Mouse (Mus musculus) neural tube, embryonic 14.5 days (tissue): Measurements from ENCODE around the gene Dnajc11. TPM values are rescaled to one million over a fixed set of nuclear protein-coding genes. Genes with fewer than 3 reads are reported as not detected.

Experiments
- ATAC-seq: fragments of 200-750 bp; cut with Nextera tagmentation; 2 replicates; pipeline ENCODE4 v1.8.0; 2017; ENCODE audit warnings: low read depth, mild to moderate bottlenecking, moderate TSS enrichment, moderate library complexity
- H3K27ac ChIP-seq: fragments of 300-500 bp; sonication (generic); 2 replicates; pipeline ENCODE4 v1.5.1; 2014; ENCODE audit warnings: low read depth, mild to moderate bottlenecking, control low read depth, low read length, moderate library complexity, mixed read lengths
- H3K27me3 ChIP-seq: fragments of 300-500 bp; sonication (generic); 2 replicates; pipeline ENCODE4 v1.6.1; 2014; ENCODE audit warnings: low read length; ENCODE audit not compliant: control insufficient read depth, insufficient read depth
- H3K36me3 ChIP-seq: fragments of 300-500 bp; sonication (generic); 2 replicates; pipeline ENCODE4 v1.6.1; 2014; ENCODE audit warnings: low read length, mixed read lengths; ENCODE audit not compliant: control insufficient read depth, insufficient read depth
- H3K4me1 ChIP-seq: fragments of 300-500 bp; sonication (generic); 2 replicates; pipeline ENCODE4 v1.6.1; 2014; ENCODE audit warnings: low read length; ENCODE audit not compliant: control insufficient read depth, insufficient read depth
- H3K4me2 ChIP-seq: fragments of 300-500 bp; sonication (generic); 2 replicates; pipeline ENCODE4 v1.6.1; 2014; ENCODE audit warnings: mild to moderate bottlenecking, low read depth, low read length, control low read depth
- H3K4me3 ChIP-seq: fragments of 300-500 bp; sonication (generic); 2 replicates; pipeline ENCODE4 v1.5.1; 2014; ENCODE audit warnings: low read depth, low read length, control low read depth, mixed read lengths
- H3K9ac ChIP-seq: fragments of 300-500 bp; sonication (generic); replicated peaks from 2 replicates; pipeline ENCODE4 v1.6.1; 2014; ENCODE audit warnings: low read depth, mild to moderate bottlenecking, control low read depth, low read length, mixed read lengths
- H3K9me3 ChIP-seq: fragments of 300-500 bp; sonication (generic); 2 replicates; pipeline ENCODE4 v1.6.1; 2016; ENCODE audit warnings: low read length; ENCODE audit not compliant: control insufficient read depth
- WGBS: fragments of 180-500 bp; shearing (Covaris S2); extraction: QIAGEN DNeasy Blood & Tissue Kit; methylation state at CpG from one replicate; pipeline ENCODE4 v1.1.7; 2014; 5-methylcytosine and 5-hydroxymethylcytosine counted together
- polyA plus RNA-seq: library from polyadenylated mRNA; unstranded; fragments of >200 nt; fragmentation: Nextera tagmentation; extraction: Ambion mirVana; gene quantifications from 2 replicates; pipeline ENCODE4 v1.2.1, GENCODE M21; 2014

Gene Dnajc11
- polyA plus RNA-seq, 1 experiment from 2014 or later, result 82.4 TPM

GRCm38 (mm10) chr4:151902046-151902688, 31.3 kb upstream of the Dnajc11 start:
- Histone ChIP-seq H3K9ac (no peak overlapping the region), H3K4me1 (no peaks in the 10 kb centered on the region; the same call in 1 of the 2 replicates), H3K4me3 (no peak overlapping the region), H3K27ac (no peak overlapping the region), H3K4me2 (no peak overlapping the region), H3K27me3 (no peaks in the 10 kb centered on the region), H3K9me3 (no peaks in the 10 kb centered on the region), H3K36me3 (no peaks in the 10 kb centered on the region)
- ATAC-seq, result no peak
- WGBS, result 85% methylated on average over 17 of the region's 17 CpGs

GRCm38 (mm10) chr4:151902689-151903241, 30.7 kb upstream of the Dnajc11 start:
- Histone ChIP-seq H3K4me1 (no peaks in the 10 kb centered on the region; the same call in 1 of the 2 replicates), H3K36me3 (no peaks in the 10 kb centered on the region), H3K27me3 (no peaks in the 10 kb centered on the region), H3K9ac (no peak overlapping the region), H3K4me3 (no peak overlapping the region), H3K9me3 (no peaks in the 10 kb centered on the region), H3K4me2 (no peak overlapping the region), H3K27ac (no peak overlapping the region)
- WGBS, result 62% methylated on average over 14 of the region's 14 CpGs
- ATAC-seq, result no peak

- Histone ChIP-seq H3K4me3 (no peak overlapping the region), H3K27me3 (no peaks in the 10 kb centered on the region), H3K9me3 (no peaks in the 10 kb centered on the region), H3K4me2 (no peak overlapping the region), H3K27ac (no peak overlapping the region), H3K4me1 (no peaks in the 10 kb centered on the region; the same call in 1 of the 2 replicates), H3K36me3 (no peaks in the 10 kb centered on the region), H3K9ac (no peak overlapping the region)
- no peak for ATAC-seq
- WGBS, result 53% methylated on average over 11 of the region's 11 CpGs
Observed at GRCm38 (mm10) chr4:151904098-151904497, 29.4 kb upstream of the Dnajc11 start.

GRCm38 (mm10) chr4:151905621-151906020, 27.9 kb upstream of the Dnajc11 start:
- no peak for ATAC-seq
- WGBS, result 72% methylated on average over 4 of the region's 4 CpGs

GRCm38 (mm10) chr4:151907577-151908343, 25.7 kb upstream of the Dnajc11 start:
- no peak for ATAC-seq
- no peaks in the 10 kb centered on the region for H3K9me3 ChIP-seq
- no peak overlapping the region for H3K4me3 ChIP-seq

More at GRCm38 (mm10) chr4:151905621-151906020, 27.9 kb upstream of the Dnajc11 start:
- Histone ChIP-seq H3K27ac (no peak overlapping the region), H3K36me3 (no peaks in the 10 kb centered on the region), H3K9me3 (no peaks in the 10 kb centered on the region), H3K9ac (no peak overlapping the region), H3K4me2 (no peak overlapping the region), H3K4me3 (no peak overlapping the region), H3K27me3 (no peaks in the 10 kb centered on the region), H3K4me1 (no peaks in the 10 kb centered on the region; the same call in 1 of the 2 replicates)

GRCm38 (mm10) chr4:151908809-151909208, 24.7 kb upstream of the Dnajc11 start:
- 72% methylated on average over 8 of the region's 8 CpGs for WGBS

More at GRCm38 (mm10) chr4:151907577-151908343, 25.7 kb upstream of the Dnajc11 start:
- Histone ChIP-seq H3K9ac (no peak overlapping the region), H3K27ac (no peak overlapping the region), H3K36me3 (no peaks in the 10 kb centered on the region), H3K4me2 (no peak overlapping the region), H3K27me3 (no peaks in the 10 kb centered on the region), H3K4me1 (no peaks in the 10 kb centered on the region; the same call in 1 of the 2 replicates)
- WGBS, result 70% methylated on average over 26 of the region's 26 CpGs

GRCm38 (mm10) chr4:151916271-151916670, 17.2 kb upstream of the Dnajc11 start:
- H3K9me3 ChIP-seq, result no peaks in the 10 kb centered on the region
- 51% methylated on average over 11 of the region's 11 CpGs for WGBS
- no peak overlapping the region for H3K9ac ChIP-seq
- no peaks in the 10 kb centered on the region for H3K4me1 ChIP-seq
- ATAC-seq, result no peak
- H3K27me3 ChIP-seq, result no peaks in the 10 kb centered on the region
- H3K36me3 ChIP-seq, result no peaks in the 10 kb centered on the region
- H3K4me3 ChIP-seq, result no peak overlapping the region
- H3K27ac ChIP-seq, result no peak overlapping the region
- H3K4me2 ChIP-seq, result no peak overlapping the region

More at GRCm38 (mm10) chr4:151908809-151909208, 24.7 kb upstream of the Dnajc11 start:
- Histone ChIP-seq H3K27me3 (no peaks in the 10 kb centered on the region), H3K36me3 (no peaks in the 10 kb centered on the region), H3K4me3 (no peak overlapping the region), H3K27ac (no peak overlapping the region), H3K9me3 (no peaks in the 10 kb centered on the region), H3K4me1 (no peaks in the 10 kb centered on the region; the same call in 1 of the 2 replicates), H3K9ac (no peak overlapping the region), H3K4me2 (no peak overlapping the region)
- no peak for ATAC-seq

- Histone ChIP-seq H3K27me3 (no peaks in the 10 kb centered on the region), H3K4me1 (no peaks in the 10 kb centered on the region), H3K9ac (no peak overlapping the region), H3K9me3 (no peaks in the 10 kb centered on the region), H3K36me3 (no peaks in the 10 kb centered on the region), H3K27ac (no peak overlapping the region), H3K4me2 (no peak overlapping the region), H3K4me3 (no peak overlapping the region)
- ATAC-seq, result no peak
- WGBS, result 70% methylated on average over 20 of the region's 20 CpGs
Observed at GRCm38 (mm10) chr4:151919135-151919840, 14.2 kb upstream of the Dnajc11 start.
